Mouse (Mus musculus) megakaryocyte, adult 5-6 weeks (primary cell): ENCODE results near the gene Ireb2. TPM values are rescaled to one million over a fixed set of nuclear protein-coding genes. Genes with fewer than 3 reads are reported as not detected.
"Not testable (repeated sequence)": the region's sequence is repeated elsewhere in the genome, so short reads cannot be mapped to it uniquely, and the experiment has no call there.

ENCODE experiments used
- ATAC-seq: 2 replicates; pipeline ENCODE4 v1.8.0; 2016; ENCODE audit warnings: mild to moderate bottlenecking, inconsistent platforms; ENCODE audit not compliant: poor library complexity, severe bottlenecking
- total RNA-seq, 2 experiments: library from RNA; stranded (forward) in 1 of 2; stranded (reverse) in 1 of 2; fragments of 153-499, 151-499 nt in 1 of 2; fragments of 221-1000, 200-1000 nt in 1 of 2; gene quantifications; 2 replicates each; pipeline versions ENCODE4 v1.2.3 to v1.2.4; 2015 to 2017

The Ireb2 gene
- total RNA-seq, 2 experiments from 2014 or later: 37.6 to 47.9 TPM

GRCm38 (mm10) chr9:54892111-54892510 is 28.5 kb downstream of the Ireb2 start:
- no peak for ATAC-seq

GRCm38 (mm10) chr9:54897097-54897496 is 33.5 kb downstream of the Ireb2 start:
- no peak for ATAC-seq

- no peak for ATAC-seq
Measured at GRCm38 (mm10) chr9:54909446-54909845, 45.9 kb downstream of the Ireb2 start.

GRCm38 (mm10) chr9:54915576-54915975 is 52.0 kb downstream of the Ireb2 start:
- ATAC-seq: no peak

GRCm38 (mm10) chr9:54916401-54916800 is 52.8 kb downstream of the Ireb2 start:
- ATAC-seq: no peak

GRCm38 (mm10) chr9:54917010-54917677 is 53.6 kb downstream of the Ireb2 start, which contains the start of gene Hykk:
Gene Hykk, plus strand, starts transcription at chr9:54917283.
- peak; percentile 93 for ATAC-seq

GRCm38 (mm10) chr9:54918191-54918590 is 54.6 kb downstream of the Ireb2 start:
- ATAC-seq: no peak

- no peak for ATAC-seq
Measured at GRCm38 (mm10) chr9:54918781-54919180, 55.2 kb downstream of the Ireb2 start.

GRCm38 (mm10) chr9:54919946-54920345 is 56.4 kb downstream of the Ireb2 start:
- ATAC-seq: no peak

- no peak for ATAC-seq
Measured at GRCm38 (mm10) chr9:54930741-54931140, 67.2 kb downstream of the Ireb2 start.

- ATAC-seq: no peak
Measured at GRCm38 (mm10) chr9:54931765-54932164, 68.2 kb downstream of the Ireb2 start.

GRCm38 (mm10) chr9:54932379-54932778 is 68.8 kb downstream of the Ireb2 start:
- ATAC-seq: no peak

GRCm38 (mm10) chr9:54942071-54942470 is 78.5 kb downstream of the Ireb2 start:
- no peak for ATAC-seq

GRCm38 (mm10) chr9:54944467-54944866 is 80.9 kb downstream of the Ireb2 start:
- no peak for ATAC-seq

- ATAC-seq: no peak
Measured at GRCm38 (mm10) chr9:54946256-54946655, 82.7 kb downstream of the Ireb2 start.

GRCm38 (mm10) chr9:54949465-54949864 is 85.9 kb downstream of the Ireb2 start:
- no peak for ATAC-seq

- ATAC-seq: not testable (repeated sequence)
Measured at GRCm38 (mm10) chr9:54950162-54950561, 86.6 kb downstream of the Ireb2 start.

GRCm38 (mm10) chr9:54950575-54951321 is 87.2 kb downstream of the Ireb2 start, which contains the start of the genes Psma4 and AY074887:
Gene Psma4, plus strand, starts transcription at chr9:54950790.
Gene AY074887, minus strand, starts transcription at chr9:54950998.
- peak; percentile 98 for ATAC-seq

- no peak for ATAC-seq
Measured at GRCm38 (mm10) chr9:54961059-54961458, 97.5 kb downstream of the Ireb2 start.
